Mouse (Mus musculus): Measurements from ENCODE around the gene Kif1a. TPM values are rescaled to one million over a fixed set of nuclear protein-coding genes. Genes with fewer than 3 reads are reported as not detected.

The Kif1a gene
- total RNA-seq, 2 experiments from 2014 or later: not detected

- ATAC-seq (replicated peaks; ENCODE audit: low FRiP score, poor library complexity, severe bottlenecking): no peak
These were observed 67.8 kb downstream of the Kif1a start for GRCm38 (mm10) chr1:93033989-93034388.

- ATAC-seq (replicated peaks; ENCODE audit: low FRiP score, poor library complexity, severe bottlenecking): no peak
These were observed 70.6 kb downstream of the Kif1a start for GRCm38 (mm10) chr1:93031199-93031598.

GRCm38 (mm10) chr1:93030060-93030459, 71.7 kb downstream of the Kif1a start:
- ATAC-seq (replicated peaks; ENCODE audit: low FRiP score, poor library complexity, severe bottlenecking): no peak

DNA sequence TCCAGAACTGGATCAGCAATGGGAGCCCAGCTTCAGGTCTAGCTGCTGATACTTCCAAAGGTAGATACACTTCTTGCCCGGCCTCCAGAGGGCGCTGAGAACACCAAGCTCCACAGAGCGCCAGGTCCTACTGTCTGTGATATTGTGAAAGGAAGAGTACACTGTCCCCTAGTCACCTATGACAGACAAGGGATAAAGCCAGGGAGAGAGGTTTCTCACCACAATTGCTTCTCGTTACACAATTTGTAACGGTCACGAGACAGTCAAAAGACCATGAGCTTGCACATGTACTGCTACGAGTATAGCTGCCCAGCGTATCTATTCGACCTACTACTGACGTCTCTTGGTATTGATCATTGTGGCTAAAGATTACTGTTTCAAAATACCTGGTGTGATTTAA, 72.4 kb downstream of the Kif1a start:
- ATAC-seq (replicated peaks; ENCODE audit: low FRiP score, poor library complexity, severe bottlenecking): no peak

- no peak for ATAC-seq (replicated peaks; ENCODE audit: low FRiP score, poor library complexity, severe bottlenecking)
These were observed 75.2 kb downstream of the Kif1a start for GRCm38 (mm10) chr1:93026600-93026999.

GRCm38 (mm10) chr1:93020602-93021001, 81.1 kb downstream of the Kif1a start:
- no peak for ATAC-seq (replicated peaks; ENCODE audit: low FRiP score, poor library complexity, severe bottlenecking)

DNA sequence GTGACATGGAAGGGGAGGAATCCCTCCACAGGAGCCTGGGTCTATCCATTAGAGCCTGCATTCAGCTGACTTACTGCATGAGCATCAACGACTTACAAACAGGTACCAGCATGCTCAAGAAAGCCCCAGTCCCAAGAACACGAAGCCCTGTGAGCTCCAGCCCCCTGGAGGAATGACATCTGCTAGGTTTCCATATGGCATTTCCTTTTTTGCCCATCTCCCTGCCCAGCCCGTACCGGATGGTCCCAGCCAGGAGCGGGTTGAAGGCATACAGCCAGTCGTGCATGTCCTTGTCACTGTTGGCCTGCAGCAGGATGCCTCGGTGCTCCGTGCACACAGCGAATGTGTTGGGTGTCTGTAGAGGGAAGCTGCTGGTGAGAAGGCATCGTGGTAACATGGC, 83.0 kb downstream of the Kif1a start:
- no peak for ATAC-seq (replicated peaks; ENCODE audit: low FRiP score, poor library complexity, severe bottlenecking)

DNA sequence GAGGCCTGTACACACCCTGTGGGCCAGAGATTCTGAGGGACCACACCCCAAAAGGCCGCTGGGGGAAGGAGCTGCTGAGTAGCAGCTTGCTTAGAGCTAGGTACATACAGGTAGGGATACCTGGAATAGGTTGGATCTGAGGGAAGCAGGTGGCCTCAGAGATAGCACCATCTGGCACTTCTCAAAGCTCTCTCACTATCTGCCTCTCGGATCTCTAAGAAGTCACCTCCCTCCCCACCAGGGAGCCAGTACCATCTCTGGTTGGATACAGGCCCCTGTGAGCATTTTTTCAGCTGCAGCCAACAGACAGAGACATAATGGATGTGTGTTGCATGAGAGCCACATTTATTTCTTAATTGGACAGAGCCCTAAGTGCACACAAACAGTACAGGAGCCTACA, 86.6 kb downstream of the Kif1a start:
- ATAC-seq (replicated peaks; ENCODE audit: low FRiP score, poor library complexity, severe bottlenecking): no peak

GRCm38 (mm10) chr1:93014460-93014859, 87.3 kb downstream of the Kif1a start:
- ATAC-seq (replicated peaks; ENCODE audit: low FRiP score, poor library complexity, severe bottlenecking): peak; percentile 77

DNA sequence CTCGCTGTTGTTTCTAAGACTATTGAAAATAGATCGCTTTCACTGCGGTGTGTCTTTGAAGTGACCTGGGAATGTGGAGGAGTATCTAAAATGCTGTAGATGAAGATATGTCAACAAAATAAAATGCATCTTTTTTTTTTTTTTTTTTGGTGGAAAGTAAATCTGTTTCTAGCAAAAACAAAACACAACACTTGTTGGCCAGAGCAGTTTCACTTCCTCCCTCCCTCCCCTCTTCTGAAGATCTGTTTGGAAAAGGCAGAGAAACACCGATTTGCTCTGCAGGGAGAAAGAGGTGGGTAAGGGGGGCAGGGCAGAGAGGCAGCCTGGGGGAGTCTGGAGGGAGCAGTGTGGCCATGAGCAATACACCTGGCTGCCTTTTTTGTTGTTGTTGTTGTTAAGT, 88.4 kb downstream of the Kif1a start:
- ATAC-seq (replicated peaks; ENCODE audit: low FRiP score, poor library complexity, severe bottlenecking): no peak

GRCm38 (mm10) chr1:93012103-93012585, 89.6 kb downstream of the Kif1a start:
- ATAC-seq (replicated peaks; ENCODE audit: low FRiP score, poor library complexity, severe bottlenecking): no peak

DNA sequence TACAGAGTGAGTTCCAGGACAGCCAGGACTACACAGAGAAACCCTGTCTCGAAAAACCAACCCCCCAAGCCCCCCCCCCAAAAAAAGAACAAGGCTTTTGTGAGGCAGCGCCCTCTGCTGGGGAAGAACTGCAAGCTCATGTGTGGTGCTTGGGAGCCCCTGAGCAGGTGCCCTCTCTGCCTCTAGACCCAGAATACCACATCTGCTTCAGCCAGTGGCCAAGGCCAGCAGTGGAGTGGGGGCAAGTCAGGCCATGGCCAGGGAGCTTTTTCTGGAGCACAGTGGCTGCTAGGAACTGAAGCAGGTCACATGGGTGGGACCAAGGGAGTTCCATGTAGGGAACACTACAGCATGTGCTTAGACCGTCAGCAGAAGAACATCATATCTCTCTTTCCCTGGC, 91.0 kb downstream of the Kif1a start:
- no peak for ATAC-seq (replicated peaks; ENCODE audit: low FRiP score, poor library complexity, severe bottlenecking)

GRCm38 (mm10) chr1:93009196-93009595, 92.6 kb downstream of the Kif1a start:
- no peak for ATAC-seq (replicated peaks; ENCODE audit: low FRiP score, poor library complexity, severe bottlenecking)

GRCm38 (mm10) chr1:93006061-93006460, 95.7 kb downstream of the Kif1a start, which contains the start of gene Aqp12:
Gene Aqp12 (plus strand): TSS chr1:93006334.
- ATAC-seq (replicated peaks; ENCODE audit: low FRiP score, poor library complexity, severe bottlenecking): no peak

DNA sequence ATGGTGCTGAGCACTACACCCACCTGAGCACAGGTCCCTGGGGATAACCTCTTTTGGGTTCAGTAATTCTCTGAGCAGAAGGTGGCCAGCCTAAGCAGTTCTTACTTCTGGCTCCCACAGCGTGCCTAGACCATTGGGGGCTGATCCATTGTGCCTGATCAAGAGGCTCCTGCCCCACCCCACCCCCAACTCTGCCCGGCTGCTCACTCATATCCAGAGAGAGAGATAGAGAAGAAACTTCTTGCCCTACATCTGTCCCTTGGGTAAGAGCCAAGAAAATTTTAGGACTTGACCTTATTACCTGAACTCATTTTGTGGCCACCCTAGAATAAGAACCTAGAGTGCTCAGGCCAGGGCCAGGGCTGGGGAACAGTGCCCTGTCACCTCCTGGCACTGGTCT, 108.9 kb downstream of the Kif1a start:
- ATAC-seq (replicated peaks; ENCODE audit: low FRiP score, poor library complexity, severe bottlenecking): no peak

GRCm38 (mm10) chr1:92992214-92992855, 109.4 kb downstream of the Kif1a start:
- ATAC-seq (replicated peaks; ENCODE audit: low FRiP score, poor library complexity, severe bottlenecking): no peak

DNA sequence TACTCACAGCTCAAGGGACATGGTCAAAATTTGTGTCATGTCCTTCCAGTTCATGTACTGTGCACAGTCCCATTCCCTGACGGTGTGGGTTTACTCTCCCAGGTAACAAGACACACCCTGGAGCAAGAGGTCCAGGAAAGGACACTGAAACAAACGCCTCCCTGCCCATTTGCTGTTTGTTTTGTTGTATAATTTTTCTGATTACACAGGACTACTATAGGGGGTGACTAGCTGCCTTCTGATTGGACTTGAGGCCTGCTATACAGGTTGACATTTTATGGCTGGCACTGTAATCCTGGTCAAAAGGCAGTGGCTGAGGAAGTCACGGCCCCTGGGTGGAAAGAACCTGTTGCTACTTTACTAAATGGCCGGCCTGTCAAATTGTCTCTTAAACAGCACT, 111.9 kb downstream of the Kif1a start:
- ATAC-seq (replicated peaks; ENCODE audit: low FRiP score, poor library complexity, severe bottlenecking): no peak

GRCm38 (mm10) chr1:92988894-92989293, 112.9 kb downstream of the Kif1a start:
- no peak for ATAC-seq (replicated peaks; ENCODE audit: low FRiP score, poor library complexity, severe bottlenecking)

DNA sequence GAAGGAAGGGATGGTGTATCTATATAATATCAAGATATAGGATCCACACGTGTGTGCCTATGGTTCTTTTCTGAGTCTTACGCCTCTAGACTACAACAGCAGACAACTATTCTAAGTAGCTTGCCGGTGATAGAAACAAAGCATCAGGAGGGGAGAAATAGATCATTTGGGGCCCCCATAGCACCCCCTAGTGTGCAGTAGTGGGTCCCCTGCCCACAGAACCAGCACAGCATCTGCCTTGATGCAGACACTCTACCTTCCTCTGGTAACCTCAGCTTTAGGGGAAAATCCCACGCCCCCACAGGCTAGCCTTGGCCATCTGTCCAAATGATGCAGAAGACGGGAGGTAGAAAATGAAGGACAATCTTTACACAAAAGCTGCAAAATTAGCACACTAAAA, 116.8 kb downstream of the Kif1a start:
- no peak for ATAC-seq (replicated peaks; ENCODE audit: low FRiP score, poor library complexity, severe bottlenecking)

DNA sequence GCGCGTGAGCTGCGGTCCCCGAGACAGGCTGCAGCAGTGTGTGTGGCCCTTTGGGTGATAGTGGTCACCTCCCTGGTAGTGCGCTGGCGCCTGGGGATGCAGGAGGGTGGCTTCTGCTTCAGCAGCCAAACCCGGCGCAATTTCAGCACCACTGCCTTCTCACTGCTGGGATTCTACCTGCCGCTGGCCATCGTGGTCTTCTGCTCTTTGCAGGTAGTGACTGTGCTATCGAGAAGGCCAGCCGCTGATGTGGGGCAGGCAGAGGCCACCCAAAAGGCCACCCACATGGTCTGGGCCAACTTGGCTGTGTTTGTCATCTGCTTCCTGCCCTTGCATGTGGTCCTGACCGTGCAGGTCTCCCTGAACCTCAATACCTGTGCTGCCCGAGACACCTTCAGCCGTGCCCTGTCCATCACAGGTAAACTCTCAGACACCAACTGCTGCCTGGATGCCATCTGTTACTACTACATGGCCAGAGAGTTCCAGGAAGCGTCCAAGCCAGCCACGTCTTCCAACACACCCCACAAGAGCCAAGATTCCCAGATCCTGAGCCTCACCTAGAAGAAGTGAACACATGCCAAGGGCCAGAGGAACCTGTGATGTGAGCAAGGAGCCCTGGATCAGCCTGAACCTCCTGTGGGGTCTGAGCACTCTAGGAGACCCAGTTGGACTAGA, 118.7 kb downstream of the Kif1a start:
- no peak for ATAC-seq (replicated peaks; ENCODE audit: low FRiP score, poor library complexity, severe bottlenecking)

- no peak for ATAC-seq (replicated peaks; ENCODE audit: low FRiP score, poor library complexity, severe bottlenecking)
These were observed 120.5 kb downstream of the Kif1a start for GRCm38 (mm10) chr1:92981056-92981845.
